Mouse (Mus musculus) Patski (cell line): ENCODE results near the gene Mymx. TPM values are rescaled to one million over a fixed set of nuclear protein-coding genes. Genes with fewer than 3 reads are reported as not detected.

Experiments
- ATAC-seq: fragments of 100-300 bp; one replicate; pipeline ENCODE4 v1.8.0; 2021
- CTCF ChIA-PET: fragments of 350-600 bp; sonication (Branson Sonifier 250); formaldehyde crosslinking; loops from one replicate; lab custom pipeline; 2022; ENCODE audit warnings: inconsistent platforms; lab: Charles Lee
- POLR2A ChIA-PET: fragments of 350-600 bp; sonication (Branson Sonifier 250); formaldehyde crosslinking; loops from one replicate; lab custom pipeline; 2022; ENCODE audit warnings: antibody characterized with exemption, inconsistent platforms; lab: Charles Lee
- DNase-seq: peaks from one replicate; pipeline ENCODE4 v3.0.0-alpha.2; 2011; ENCODE audit warnings: low read depth, low spot score
- H3K27me3 ChIP-seq: fragments of 371-371 bp; one replicate; pipeline ENCODE4 v1.5.1; 2021
- CTCF ChIP-seq: fragments of 100-300 bp; IDR thresholded peaks from one replicate; pipeline ENCODE4 v1.5.1; 2021
- in situ Hi-C: fragments of 300-500 bp; cut with MboI; formaldehyde crosslinking; loops from 3 replicates; pipeline ENCODE4 v1.11.1; 2018; ENCODE audit warnings: low pct_unique_long_range_greater_than_20kb, mixed read lengths
- polyA plus RNA-seq: library from polyadenylated mRNA; unstranded; gene quantifications from one replicate; pipeline ENCODE4 v1.2.3, GENCODE M21; 2021

The Mymx gene
- polyA plus RNA-seq: not detected

- ATAC-seq (no peak), DNase-seq (no peak)
- TF ChIP-seq CTCF: no peak
- in situ Hi-C loops: no loop called here
- ChIA-PET CTCF (interaction anchor here (1.3 to 1.5 kb wide), 2 partner anchors 25 to 30 kb away, joined by 3 to 5 read pairs; no protein-coding TSS in a partner anchor), POLR2A (interaction anchor here (0.6 kb wide), 1 partner anchor 87 kb away, joined by 3 read pairs; no protein-coding TSS in a partner anchor)
- H3K27me3 ChIP-seq: peaks cover 4% of the 10 kb centered on the region
These were observed at the start of gene Mymx for GRCm38 (mm10) chr17:45601877-45602304. TSS of gene Mymx (minus strand) at chr17:45602102.

GRCm38 (mm10) chr17:45644185-45644584 is 42.3 kb upstream of the Mymx start:
- ATAC-seq (no peak), DNase-seq (no peak)
- POLR2A ChIA-PET: interaction anchor here (0.6 kb wide), 1 partner anchor 68 kb away, joined by 4 read pairs; no protein-coding TSS in a partner anchor
- in situ Hi-C loops: loop anchor here (25.0 kb wide), 1 partner anchor 157 kb away; the partner anchor contains the start of gene Spats1
- TF ChIP-seq CTCF: peak; percentile 43
- CTCF ChIA-PET: interaction anchor here (3.9 kb wide), 1 partner anchor 60 kb away, joined by 41 read pairs; no protein-coding TSS in a partner anchor
- no peaks in the 10 kb centered on the region for H3K27me3 ChIP-seq

GRCm38 (mm10) chr17:45642701-45643100 is 40.8 kb upstream of the Mymx start:
- CTCF ChIA-PET: interaction anchor here (0.8 to 3.9 kb wide), 14 partner anchors 8 to 66 kb away, joined by 3 to 41 read pairs (median 4); partner anchors contain the start of gene Capn11
- ATAC-seq: no peak
- POLR2A ChIA-PET: interaction anchor here (0.5 to 0.9 kb wide), 2 partner anchors 15 to 58 kb away, joined by 3 to 4 read pairs; no protein-coding TSS in a partner anchor
- in situ Hi-C loops: loop anchor here (25.0 kb wide), 1 partner anchor 155 kb away; the partner anchor contains the start of gene Spats1
- TF ChIP-seq CTCF: peak; percentile 78
- H3K27me3 ChIP-seq: no peaks in the 10 kb centered on the region
- DNase-seq: no peak

- no peak for ATAC-seq
- ChIA-PET POLR2A (interaction anchor here (0.9 kb wide), 1 partner anchor 57 kb away, joined by 3 read pairs; no protein-coding TSS in a partner anchor), CTCF (interaction anchor here (0.8 to 3.9 kb wide), 13 partner anchors 9 to 65 kb away, joined by 3 to 41 read pairs (median 5); partner anchors contain the start of gene Capn11)
- TF ChIP-seq CTCF: no peak
- H3K27me3 ChIP-seq: no peaks in the 10 kb centered on the region
- no peak for DNase-seq
- in situ Hi-C loops: loop anchor here (25.0 kb wide), 1 partner anchor 155 kb away; the partner anchor contains the start of gene Spats1
These were observed 40.1 kb upstream of the Mymx start for GRCm38 (mm10) chr17:45641981-45642380.

- no peak for TF ChIP-seq CTCF
- in situ Hi-C loops: loop anchor here (25.0 kb wide), 1 partner anchor 151 kb away; the partner anchor contains the start of gene Spats1
- ChIA-PET CTCF (no interaction called here), POLR2A (no interaction called here)
- no peak for ATAC-seq
- no peak for DNase-seq
- H3K27me3 ChIP-seq: no peaks in the 10 kb centered on the region
These were observed 36.8 kb upstream of the Mymx start for GRCm38 (mm10) chr17:45638596-45639295.

GRCm38 (mm10) chr17:45634033-45634432 is 32.1 kb upstream of the Mymx start:
- peaks cover 3% of the 10 kb centered on the region for H3K27me3 ChIP-seq
- no peak for DNase-seq
- ATAC-seq: no peak
- ChIA-PET POLR2A (no interaction called here), CTCF (interaction anchor here (0.9 kb wide), 1 partner anchor 52 kb away, joined by 3 read pairs; no protein-coding TSS in a partner anchor)
- no peak for TF ChIP-seq CTCF
- in situ Hi-C loops: loop anchor here (25.0 kb wide), 1 partner anchor 147 kb away; the partner anchor contains the start of gene Spats1

- ChIA-PET CTCF (interaction anchor here (1.3 to 1.7 kb wide), 2 partner anchors 31 to 47 kb away, joined by 3 to 9 read pairs; no protein-coding TSS in a partner anchor), POLR2A (no interaction called here)
- no peak for ATAC-seq
- H3K27me3 ChIP-seq: peaks cover 3% of the 10 kb centered on the region
- in situ Hi-C loops: loop anchor here (25.0 kb wide), 1 partner anchor 145 kb away; the partner anchor contains the start of gene Spats1
- no peak for DNase-seq
- no peak for TF ChIP-seq CTCF
These were observed 30.0 kb upstream of the Mymx start for GRCm38 (mm10) chr17:45631940-45632339.

GRCm38 (mm10) chr17:45630992-45631391 is 29.1 kb upstream of the Mymx start:
- ChIA-PET CTCF (interaction anchor here (1.7 to 7.6 kb wide), 2 partner anchors 30 to 47 kb away, joined by 3 to 76 read pairs; no protein-coding TSS in a partner anchor), POLR2A (no interaction called here)
- DNase-seq: no peak
- ATAC-seq: no peak
- H3K27me3 ChIP-seq: peaks cover 3% of the 10 kb centered on the region
- in situ Hi-C loops: loop anchor here (25.0 kb wide), 1 partner anchor 144 kb away; the partner anchor contains the start of gene Spats1
- TF ChIP-seq CTCF: no peak

GRCm38 (mm10) chr17:45629861-45630694 is 28.2 kb upstream of the Mymx start:
- in situ Hi-C loops: loop anchor here (5.0 to 25.0 kb wide), 2 partner anchors 43 to 143 kb away; partner anchors contain the start of gene Spats1
- ChIA-PET POLR2A (no interaction called here), CTCF (interaction anchor here (1.3 to 7.6 kb wide), 3 partner anchors 9 to 46 kb away, joined by 4 to 76 read pairs (median 5); no protein-coding TSS in a partner anchor)
- peaks cover 3% of the 10 kb centered on the region for H3K27me3 ChIP-seq
- DNase-seq (no peak), ATAC-seq (no peak)
- no peak for TF ChIP-seq CTCF
